Mouse (Mus musculus): ENCODE data around the gene Babam2.

- TF ChIP-seq POLR2A (IDR thresholded peaks at IDR 0.05; ENCODE audit: insufficient read depth, low read length): no peak
- TF ChIP-seq CTCF (IDR thresholded peaks at IDR 0.05; ENCODE audit: low read depth, low read length): no peak
Observed at GRCm38 (mm10) chr5:31888341-31888740, 190.9 kb downstream of the Babam2 start.
